Mouse (Mus musculus) spleen, adult 2 months (tissue): ENCODE measurements around the gene Sdhaf2. TPM values are rescaled to one million over a fixed set of nuclear protein-coding genes. Genes with fewer than 3 reads are reported as not detected.
A peak's percentile ranks its signal among the peaks of the same experiment; 100 is the strongest.

Experiments used
- DNase-seq, 2 experiments: peaks; one replicate each; pipeline versions ENCODE4 v3.0.0 to v3.0.0-alpha.2; 2012 to 2021; ENCODE audit warnings: low spot score in 2 of 2, low read depth in 1 of 2
- H3K27ac ChIP-seq: fragments of 200-500 bp; 2 replicates; pipeline ENCODE4 v1.5.1; 2012; ENCODE audit warnings: low read length, inconsistent platforms; ENCODE audit not compliant: insufficient read depth
- H3K27me3 ChIP-seq: fragments of 200-500 bp; 2 replicates; pipeline ENCODE4 v1.6.1; 2012; ENCODE audit warnings: mild to moderate bottlenecking, moderate library complexity, low read length, inconsistent platforms; ENCODE audit not compliant: control insufficient read depth, insufficient read depth
- H3K36me3 ChIP-seq: fragments of 200-500 bp; 2 replicates; pipeline ENCODE4 v1.6.1; 2012; ENCODE audit warnings: mild to moderate bottlenecking, low read length, inconsistent platforms; ENCODE audit not compliant: control insufficient read depth, insufficient read depth
- H3K4me1 ChIP-seq: fragments of 200-500 bp; 2 replicates; pipeline ENCODE4 v1.6.1; 2011; ENCODE audit warnings: inconsistent platforms; ENCODE audit not compliant: control insufficient read depth, insufficient read depth, insufficient read length
- H3K4me3 ChIP-seq: fragments of 200-500 bp; 2 replicates; pipeline ENCODE4 v1.5.1; 2011; ENCODE audit warnings: mild to moderate bottlenecking, inconsistent platforms; ENCODE audit not compliant: insufficient read depth, insufficient read length; ENCODE audit errors: extremely low read depth
- CTCF ChIP-seq: fragments of 200-500 bp; IDR thresholded peaks from 2 replicates; pipeline ENCODE4 v1.5.1; 2011; ENCODE audit warnings: mild to moderate bottlenecking, inconsistent platforms; ENCODE audit not compliant: insufficient read depth, insufficient read length, insufficient replicate concordance; ENCODE audit errors: extremely low read depth
- POLR2A ChIP-seq: fragments of 200-500 bp; IDR thresholded peaks from 2 replicates; pipeline ENCODE4 v1.6.1; 2011; ENCODE audit warnings: low read depth, low read length, inconsistent platforms
- WGBS: fragments of 180-500 bp; shearing (Covaris S2); methylation state at CpG from one replicate; pipeline ENCODE4 v1.1.7; 2018; 5-methylcytosine and 5-hydroxymethylcytosine counted together
- polyA plus RNA-seq: library from polyadenylated mRNA; depleted of rRNA; stranded (reverse); fragments of >200 nt; gene quantifications from 2 replicates; pipeline ENCODE4 v1.2.3, GENCODE M21; 2012

Sdhaf2 gene
- polyA plus RNA-seq, 1 experiment: 16.9 TPM

GRCm38 (mm10) chr19:10497512-10498160 is 28.3 kb downstream of the Sdhaf2 start:
- Histone ChIP-seq H3K4me1 (no peaks in the 10 kb centered on the region), H3K4me3 (no peak overlapping the region), H3K27me3 (no peaks in the 10 kb centered on the region), H3K27ac (no peak overlapping the region), H3K36me3 (peaks cover 22% of the 10 kb centered on the region)
- no peak for DNase-seq
- 32% methylated on average over 8 of the region's 8 CpGs for WGBS
- TF ChIP-seq CTCF: no peak
- TF ChIP-seq POLR2A: no peak

GRCm38 (mm10) chr19:10496976-10497375 is 29.0 kb downstream of the Sdhaf2 start:
- no peaks in the 10 kb centered on the region for H3K27me3 ChIP-seq
- peaks cover 22% of the 10 kb centered on the region for H3K36me3 ChIP-seq
- no peak overlapping the region for H3K27ac ChIP-seq
- 83% methylated on average over 2 of the region's 2 CpGs for WGBS
- no peak for TF ChIP-seq POLR2A
- no peak for TF ChIP-seq CTCF
- no peaks in the 10 kb centered on the region for H3K4me1 ChIP-seq
- H3K4me3 ChIP-seq: no peak overlapping the region
- DNase-seq: no peak

GRCm38 (mm10) chr19:10495670-10496069 is 30.3 kb downstream of the Sdhaf2 start:
- DNase-seq: no peak
- 97% methylated on average over 1 of the region's 1 CpGs for WGBS
- no peak overlapping the region for H3K27ac ChIP-seq
- H3K27me3 ChIP-seq: no peaks in the 10 kb centered on the region
- TF ChIP-seq CTCF (no peak), POLR2A (no peak)
- H3K4me1 ChIP-seq: no peaks in the 10 kb centered on the region
- no peak overlapping the region for H3K4me3 ChIP-seq
- H3K36me3 ChIP-seq: peaks cover 12% of the 10 kb centered on the region

- no peaks in the 10 kb centered on the region for H3K36me3 ChIP-seq
- H3K27ac ChIP-seq: no peak overlapping the region
- H3K27me3 ChIP-seq: no peaks in the 10 kb centered on the region
- TF ChIP-seq POLR2A (no peak), CTCF (peak; percentile 67; the same call in 1 of the 2 replicates)
- H3K4me1 ChIP-seq: no peaks in the 10 kb centered on the region
- peak; percentile 19 to 20 for DNase-seq
- H3K4me3 ChIP-seq: no peak overlapping the region
- 27% methylated on average over 9 of the region's 9 CpGs for whole genome bisulfite sequencing
Observed at GRCm38 (mm10) chr19:10486264-10486738, 39.6 kb downstream of the Sdhaf2 start.

- no peak within 1 kb of the TSS for H3K27ac ChIP-seq
Observed at GRCm38 (mm10) chr19:10482703-10483102, 43.2 kb downstream of the Sdhaf2 start, which contains the start of gene Ppp1r32. Ppp1r32 (minus strand) TSS chr19:10482928.

GRCm38 (mm10) chr19:10479541-10479940 is 46.4 kb downstream of the Sdhaf2 start:
- Histone ChIP-seq H3K36me3 (no peaks in the 10 kb centered on the region), H3K4me1 (no peaks in the 10 kb centered on the region), H3K27me3 (no peaks in the 10 kb centered on the region), H3K27ac (no peak overlapping the region), H3K4me3 (no peak overlapping the region)
- DNase-seq: no peak
- 37% methylated on average over 4 of the region's 4 CpGs for WGBS
- TF ChIP-seq POLR2A: no peak
- no peak for TF ChIP-seq CTCF

More at GRCm38 (mm10) chr19:10482703-10483102, 43.2 kb downstream of the Sdhaf2 start, which contains the start of gene Ppp1r32:
- no peaks in the 10 kb centered on the region for H3K27me3 ChIP-seq
- TF ChIP-seq POLR2A: no peak
- no peak for TF ChIP-seq CTCF
- no peaks in the 10 kb centered on the region for H3K4me1 ChIP-seq
- no peaks in the 10 kb centered on the region for H3K36me3 ChIP-seq
- no peak within 1 kb of the TSS for H3K4me3 ChIP-seq
- 53% methylated on average over 6 of the region's 6 CpGs for WGBS
- no peak for DNase-seq

GRCm38 (mm10) chr19:10473779-10474178 is 52.2 kb downstream of the Sdhaf2 start:
- WGBS: 54% methylated on average over 6 of the region's 6 CpGs
- no peak for TF ChIP-seq POLR2A
- no peak for TF ChIP-seq CTCF
- no peak for DNase-seq
- H3K27me3 ChIP-seq: no peaks in the 10 kb centered on the region
- H3K4me1 ChIP-seq: no peaks in the 10 kb centered on the region
- no peak overlapping the region for H3K27ac ChIP-seq
- H3K4me3 ChIP-seq: no peak overlapping the region
- no peaks in the 10 kb centered on the region for H3K36me3 ChIP-seq
